10 mouse cellular contexts compared by ENCODE assay signal in the genomic region with DNA sequence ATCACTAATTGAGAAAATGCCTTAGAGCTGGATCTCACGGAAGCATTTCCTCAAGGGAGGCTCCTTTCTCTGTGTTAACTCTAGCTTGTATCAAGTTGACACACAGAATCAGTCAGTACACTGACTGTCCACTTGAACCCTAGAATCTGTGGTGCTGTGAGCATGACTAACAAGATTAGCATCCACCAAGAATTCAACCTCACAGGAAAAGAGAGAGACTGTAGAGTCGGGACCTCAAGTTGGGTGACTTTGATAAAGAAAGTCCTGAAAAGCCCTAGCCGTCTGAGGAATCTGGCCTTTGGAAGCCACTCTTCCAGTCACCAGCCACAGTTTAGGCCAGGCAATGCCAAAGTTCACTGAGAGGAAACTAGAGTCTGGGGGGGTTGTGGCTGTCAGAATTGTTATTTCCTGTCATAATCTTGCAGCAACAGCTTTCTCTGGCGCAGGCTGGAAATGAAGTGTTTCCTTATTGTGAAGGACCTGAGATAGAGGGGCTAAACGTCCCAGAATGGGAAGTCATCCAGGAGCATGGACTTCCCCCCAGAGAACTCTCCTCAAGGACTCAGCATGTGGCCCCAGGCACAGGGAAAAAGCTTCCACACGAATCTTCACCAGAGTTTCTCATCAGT.
A peak's percentile ranks its signal among the peaks of the same experiment; 100 is the strongest.
DNase-seq lines count a peak whose midpoint lies in the region; ATAC-seq and TF ChIP-seq lines count a peak whose summit lies in the region.
"Had no signal": no experiment of that assay in that cellular context is flagged by ENCODE, and none has a peak within 500 bp of the region (broad histone marks: within the 10 kb centered on the region; RNA-seq: fewer than 3 reads in every experiment).

No protein-coding gene starts in this region.

- H3K36me3 ChIP-seq in testis, adult 2 months (ENCODE audit: control insufficient read depth, insufficient read depth, low read length): no peaks in the 10 kb centered on the region
- H3K36me3 ChIP-seq in heart, embryonic 13.5 days: no peaks in the 10 kb centered on the region
- H3K36me3 ChIP-seq in small intestine, adult 2 months (ENCODE audit: control insufficient read depth, insufficient read depth, low read length): no peaks in the 10 kb centered on the region
- no peaks in the 10 kb centered on the region for H3K36me3 ChIP-seq in midbrain, postnatal 0 days (ENCODE audit: insufficient read depth, low read length)
- H3K36me3 ChIP-seq: hindbrain, embryonic 10.5 days; liver, embryonic 13.5 days had no signal

- no peak overlapping the region for H3K4me2 ChIP-seq in heart, embryonic 13.5 days
- H3K4me2 ChIP-seq in midbrain, postnatal 0 days (ENCODE audit: low read depth, low read length, poor library complexity, severe bottlenecking): no peak overlapping the region
- H3K4me2 ChIP-seq: liver, embryonic 13.5 days had no signal

- H3K27me3 ChIP-seq in testis, adult 2 months (ENCODE audit: control insufficient read depth, insufficient read depth, low read length): no peaks in the 10 kb centered on the region
- peaks cover 64% of the 10 kb centered on the region for H3K27me3 ChIP-seq in heart, embryonic 13.5 days (replicated peaks)
- no peaks in the 10 kb centered on the region for H3K27me3 ChIP-seq in small intestine, adult 2 months (ENCODE audit: control insufficient read depth, insufficient read depth, low read length)
- 0 out of 2 replicates have a peak, but pooled peaks cover 3% of the 10 kb centered on the region for H3K27me3 ChIP-seq in midbrain, postnatal 0 days (ENCODE audit: insufficient read depth, low read length)

- DNase-seq in testis, postnatal 14 days (ENCODE audit: low spot score): no peak
- peak; percentile 56 to 71 for DNase-seq in kidney, postnatal 25 days
- DNase-seq in midbrain, postnatal 0 days (ENCODE audit: low spot score): no peak
- no peak for DNase-seq in layer of hippocampus, adult 9-10 months (ENCODE audit: low spot score)
- DNase-seq in layer of hippocampus, postnatal 14 days (ENCODE audit: low spot score in 2 of 2): no peak
- DNase-seq: liver, embryonic 13.5 days had no signal

- H3K4me3 ChIP-seq in testis, adult 2 months (ENCODE audit: control insufficient read depth, low read depth, low read length): no peak overlapping the region
- no peak overlapping the region for H3K4me3 ChIP-seq in heart, embryonic 13.5 days
- no peak overlapping the region for H3K4me3 ChIP-seq in small intestine, adult 2 months (ENCODE audit: low read depth, low read length)
- no peak overlapping the region for H3K4me3 ChIP-seq in midbrain, postnatal 0 days (ENCODE audit: low read depth, low read length)
- H3K4me3 ChIP-seq: hindbrain, embryonic 10.5 days; liver, embryonic 13.5 days had no signal

- TF ChIP-seq POLR2A in testis, adult 2 months (IDR thresholded peaks at IDR 0.05; ENCODE audit: control insufficient read depth, low read depth, low read length): no peak
- TF ChIP-seq POLR2A in small intestine, adult 2 months (IDR thresholded peaks at IDR 0.05; ENCODE audit: low read depth, low read length): no peak

- ATAC-seq in heart, embryonic 13.5 days (ENCODE audit: extremely low read depth, insufficient number of reproducible peaks, low FRiP score, low TSS enrichment): no peak
- no peak for ATAC-seq in midbrain, postnatal 0 days (ENCODE audit: low FRiP score)

- 0 out of 2 replicates have a peak overlapping the region, but pooled peaks have one; percentile 21 for H3K27ac ChIP-seq in testis, adult 2 months (ENCODE audit: control insufficient read depth, insufficient read depth, low read depth, low read length)
- peak overlapping the region; percentile 36; the same call in 1 of the 2 replicates for H3K27ac ChIP-seq in heart, embryonic 13.5 days (replicated peaks)
- peak overlapping the region; percentile 12; the same call in 1 of the 2 replicates for H3K27ac ChIP-seq in small intestine, adult 2 months (ENCODE audit: insufficient read depth, low read depth, low read length)
- H3K27ac ChIP-seq in midbrain, postnatal 0 days (ENCODE audit: low read depth, low read length): no peak overlapping the region
- H3K27ac ChIP-seq: hindbrain, embryonic 10.5 days; liver, embryonic 13.5 days had no signal

- no peak overlapping the region for H3K9ac ChIP-seq in heart, embryonic 13.5 days
- no peak overlapping the region for H3K9ac ChIP-seq in midbrain, postnatal 0 days (replicated peaks; ENCODE audit: low read length, poor library complexity, severe bottlenecking)
- H3K9ac ChIP-seq: liver, embryonic 13.5 days had no signal

- no peaks in the 10 kb centered on the region for H3K9me3 ChIP-seq in heart, embryonic 13.5 days
- no peaks in the 10 kb centered on the region for H3K9me3 ChIP-seq in midbrain, postnatal 0 days (ENCODE audit: low read length)
- H3K9me3 ChIP-seq: hindbrain, embryonic 10.5 days; liver, embryonic 13.5 days had no signal

- 25% methylated on average over 6 of the region's 6 CpGs for WGBS in heart, embryonic 13.5 days
- 15% methylated on average over 6 of the region's 6 CpGs for WGBS in small intestine, adult 2 months
- 42% methylated on average over 6 of the region's 6 CpGs for WGBS in midbrain, postnatal 0 days

- no peaks in the 10 kb centered on the region for H3K4me1 ChIP-seq in testis, adult 2 months (ENCODE audit: control insufficient read depth, insufficient read depth, low read length)
- peaks cover 29% of the 10 kb centered on the region for H3K4me1 ChIP-seq in heart, embryonic 13.5 days
- H3K4me1 ChIP-seq in small intestine, adult 2 months (ENCODE audit: control insufficient read depth, insufficient read depth, insufficient read length, low read length): peaks cover 22% of the 10 kb centered on the region
- no peaks in the 10 kb centered on the region for H3K4me1 ChIP-seq in midbrain, postnatal 0 days (ENCODE audit: insufficient read depth, low read length)

- TF ChIP-seq CTCF in testis, adult 2 months (IDR thresholded peaks at IDR 0.05; ENCODE audit: control insufficient read depth, insufficient read depth, insufficient replicate concordance, low read depth, low read length): no peak
- no peak for TF ChIP-seq CTCF in small intestine, adult 2 months (IDR thresholded peaks at IDR 0.05; ENCODE audit: extremely low read depth, insufficient read length, insufficient replicate concordance, low read depth, low read length)
- no peak for TF ChIP-seq CTCF in midbrain, postnatal 0 days (IDR thresholded peaks at IDR 0.05)

Comparison
In these comparisons a context has a peak if more than half of its experiments do, and no peak if none do; other contexts are left out.
1. DNase-seq: peak in kidney, postnatal 25 days (2 of 2); none in testis, postnatal 14 days (single experiment), midbrain, postnatal 0 days (single experiment), layer of hippocampus, adult 9-10 months (single experiment) and layer of hippocampus, postnatal 14 days (0 of 2).